Mouse (Mus musculus) midbrain, embryonic 12.5 days (tissue): ENCODE results near the gene Hsd17b10. TPM values are rescaled to one million over a fixed set of nuclear protein-coding genes. Genes with fewer than 3 reads are reported as not detected.

Experiments
- ATAC-seq: fragments of 200-750 bp; cut with Nextera tagmentation; 2 replicates; pipeline ENCODE4 v1.8.0; 2017; ENCODE audit warnings: low read depth, moderate TSS enrichment, moderate library complexity; ENCODE audit not compliant: low FRiP score
- H3K27ac ChIP-seq: fragments of 300-500 bp; sonication (generic); replicated peaks from 2 replicates; pipeline ENCODE4 v1.5.1; 2016; ENCODE audit warnings: mild to moderate bottlenecking
- H3K27me3 ChIP-seq: fragments of 300-500 bp; sonication (generic); 2 replicates; pipeline ENCODE4 v1.6.1; 2016; ENCODE audit warnings: mild to moderate bottlenecking
- H3K36me3 ChIP-seq: fragments of 300-500 bp; sonication (generic); 2 replicates; pipeline ENCODE4 v1.6.1; 2016
- H3K4me1 ChIP-seq: fragments of 300-500 bp; sonication (generic); 2 replicates; pipeline ENCODE4 v1.6.1; 2016
- H3K4me2 ChIP-seq: fragments of 300-500 bp; sonication (generic); replicated peaks from 2 replicates; pipeline ENCODE4 v1.6.1; 2016; ENCODE audit warnings: mild to moderate bottlenecking, moderate library complexity
- H3K4me3 ChIP-seq: fragments of 300-500 bp; sonication (generic); 2 replicates; pipeline ENCODE4 v1.5.1; 2016; ENCODE audit warnings: mild to moderate bottlenecking
- H3K9ac ChIP-seq: fragments of 300-500 bp; sonication (generic); replicated peaks from 2 replicates; pipeline ENCODE4 v1.6.1; 2016; ENCODE audit warnings: mild to moderate bottlenecking, moderate library complexity
- H3K9me3 ChIP-seq: fragments of 300-500 bp; sonication (generic); 2 replicates; pipeline ENCODE4 v1.6.1; 2016; ENCODE audit warnings: mild to moderate bottlenecking
- WGBS: fragments of 180-500 bp; shearing (Covaris S2); methylation state at CpG from one replicate; pipeline ENCODE4 v1.1.7; 2016; 5-methylcytosine and 5-hydroxymethylcytosine counted together
- polyA plus RNA-seq: library from polyadenylated mRNA; unstranded; fragments of >200 nt; fragmentation: Nextera tagmentation; extraction: Ambion mirVana; gene quantifications from 2 replicates; pipeline ENCODE4 v1.2.1, GENCODE M21; 2016

The Hsd17b10 gene
- polyA plus RNA-seq = 129 and 132 TPM in 2 replicates

DNA sequence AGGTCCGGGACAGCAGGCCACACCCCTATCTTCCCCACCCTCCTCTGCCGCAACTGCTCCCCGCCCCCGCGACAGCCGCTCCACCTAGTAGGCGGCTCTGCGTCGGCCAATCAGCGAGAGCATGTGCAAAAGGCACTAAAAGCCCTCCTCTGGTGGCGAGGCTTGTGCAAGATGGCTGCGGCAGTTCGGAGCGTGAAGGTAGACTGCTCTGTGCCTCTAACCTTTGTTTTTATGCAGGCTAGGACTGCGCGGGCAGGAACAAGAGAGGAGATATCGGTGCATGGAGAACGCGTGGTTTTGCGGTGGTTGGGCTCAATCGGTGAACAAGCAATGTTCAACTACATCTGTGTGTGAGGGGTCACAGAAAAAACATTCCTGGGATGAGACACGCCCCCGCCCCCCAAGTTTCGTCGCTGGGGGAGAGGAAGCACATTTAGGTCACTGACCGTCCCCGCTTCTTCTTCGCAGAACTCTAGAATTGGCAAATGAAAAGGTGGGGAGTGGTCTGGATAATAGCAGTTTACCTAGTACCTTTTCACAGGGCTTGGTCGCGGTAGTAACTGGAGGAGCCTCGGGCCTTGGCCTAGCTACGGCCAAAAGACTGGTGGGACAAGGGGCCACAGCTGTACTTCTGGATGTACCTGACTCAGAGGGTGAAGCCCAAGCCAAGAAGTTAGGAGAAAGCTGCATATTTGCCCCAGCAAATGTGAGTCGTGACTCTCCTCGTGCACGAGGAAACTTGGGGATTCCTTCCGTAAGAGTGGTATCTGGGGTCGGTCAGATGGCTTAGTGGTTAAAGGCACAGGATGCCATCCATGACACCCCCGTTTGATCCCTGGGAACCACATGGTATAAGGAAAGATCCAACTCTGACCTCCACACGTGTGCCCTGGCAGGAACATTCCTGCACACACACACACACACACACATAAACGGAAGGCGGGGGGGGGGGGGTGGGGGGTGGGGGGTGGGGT lies at the start of gene Hsd17b10:
Gene Hsd17b10 (plus strand): TSS at position 109 of the 974 bp plus-strand sequence.
- no peaks in the 10 kb centered on the region for H3K9me3 ChIP-seq
- H3K4me3 ChIP-seq = peak within 1 kb of the TSS; percentile 50
- peak within 1 kb of the TSS; percentile 61 for H3K4me2 ChIP-seq
- peaks cover 5% of the 10 kb centered on the region; the same call in 1 of the 2 replicates for H3K36me3 ChIP-seq
- no peaks in the 10 kb centered on the region for H3K4me1 ChIP-seq
- peak; percentile 98 for ATAC-seq
- H3K27ac ChIP-seq = peak within 1 kb of the TSS; percentile 25; the same call in 1 of the 2 replicates
- H3K27me3 ChIP-seq = peaks cover 91% of the 10 kb centered on the region
- H3K9ac ChIP-seq = peak within 1 kb of the TSS; percentile 53
- 23% methylated on average over 39 of the region's 41 CpGs for WGBS

DNA sequence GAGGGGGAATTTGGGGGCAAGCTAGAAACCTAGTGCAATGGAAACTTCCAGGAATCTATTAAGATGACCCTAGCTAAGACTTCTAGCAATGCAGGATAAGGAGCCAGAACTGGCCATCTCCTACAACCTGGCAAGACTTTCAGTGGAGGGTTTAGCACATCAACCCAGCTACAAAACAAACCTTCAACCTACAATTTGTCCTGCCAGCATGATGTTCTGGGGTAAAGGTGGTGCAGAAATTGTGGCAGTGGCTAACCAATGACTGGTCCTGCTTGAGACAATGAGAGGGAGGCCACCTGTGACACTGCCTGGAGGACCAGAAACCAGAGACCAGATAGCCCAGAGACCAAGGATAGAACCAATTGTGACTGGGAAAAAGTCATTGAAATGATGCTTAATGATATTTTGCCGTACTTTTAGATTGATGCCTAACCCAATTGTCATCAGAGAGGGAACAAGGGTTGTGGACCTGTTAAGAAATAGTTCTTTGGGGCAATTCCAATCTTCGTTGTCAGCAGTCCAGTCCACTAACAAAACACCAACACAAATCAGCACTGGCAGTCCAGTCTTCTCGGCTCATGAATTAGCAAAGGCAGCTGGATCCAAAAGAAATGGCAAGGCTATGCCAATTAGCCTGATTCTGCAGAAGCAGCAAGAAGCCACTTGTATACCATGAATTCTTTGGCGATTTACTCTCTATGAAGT lies 2.5 kb upstream of the Hsd17b10 start:
- Histone ChIP-seq H3K9ac (no peak overlapping the region), H3K27me3 (peaks cover 80% of the 10 kb centered on the region), H3K4me1 (no peaks in the 10 kb centered on the region), H3K9me3 (no peaks in the 10 kb centered on the region), H3K4me2 (no peak overlapping the region), H3K4me3 (no peak overlapping the region), H3K36me3 (0 out of 2 replicates have a peak, but pooled peaks cover 4% of the 10 kb centered on the region), H3K27ac (no peak overlapping the region)
- WGBS = 71% methylated on average over 4 of the region's 4 CpGs
- no peak for ATAC-seq

DNA sequence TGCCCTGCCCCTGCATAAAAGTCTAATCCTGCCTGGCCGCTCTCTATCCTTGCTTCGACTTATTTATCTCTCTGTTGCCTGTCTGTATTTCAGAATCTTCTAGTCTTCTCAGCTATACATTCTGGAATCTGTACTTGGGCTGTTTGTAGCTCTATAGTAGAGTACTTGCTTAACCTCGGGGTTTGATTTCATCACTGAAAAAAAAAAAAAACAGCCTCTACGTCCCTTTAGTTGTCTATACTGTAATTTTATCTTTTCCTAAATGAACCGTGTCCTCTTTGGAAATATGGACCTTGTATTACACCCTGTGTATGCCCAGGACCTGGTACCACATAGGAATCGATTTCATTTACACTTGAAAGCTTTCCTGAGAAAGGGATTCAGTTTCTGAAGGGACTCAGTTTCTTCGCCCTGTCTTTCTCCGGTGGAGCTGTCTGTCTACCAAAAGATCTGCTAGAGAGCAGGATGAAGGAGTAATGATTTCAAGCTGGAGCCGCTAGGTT lies 412 bp upstream of the Hsd17b10 start:
- peak; percentile 28; the same call in 1 of the 2 replicates for ATAC-seq

DNA sequence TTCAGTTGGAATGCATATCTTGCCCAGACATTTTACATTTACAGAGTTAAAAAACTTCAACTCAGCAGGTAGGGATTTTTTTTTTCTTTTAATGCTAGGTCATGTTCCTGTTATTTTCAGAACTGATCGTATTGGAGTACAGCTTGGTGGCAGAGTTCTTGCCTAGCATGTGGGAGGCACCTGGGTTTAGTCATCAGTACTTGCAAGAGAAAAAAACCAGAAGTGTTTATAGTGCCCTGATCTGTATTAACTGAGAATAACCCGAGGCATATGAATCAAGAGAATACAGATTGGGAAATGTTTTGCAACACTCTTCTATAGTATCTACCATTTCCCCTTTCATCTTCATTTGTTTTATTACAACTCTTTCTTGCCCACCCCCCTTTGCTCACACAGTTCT lies 1.2 kb downstream of the Hsd17b10 start:
- peaks cover 9% of the 10 kb centered on the region; the same call in 1 of the 2 replicates for H3K36me3 ChIP-seq
- H3K9ac ChIP-seq = no peak overlapping the region
- WGBS = 75% methylated on average over 2 of the region's 2 CpGs
- H3K27me3 ChIP-seq = peaks cover 91% of the 10 kb centered on the region
- H3K4me1 ChIP-seq = no peaks in the 10 kb centered on the region
- peak overlapping the region; percentile 61 for H3K4me2 ChIP-seq
- no peaks in the 10 kb centered on the region for H3K9me3 ChIP-seq
- H3K4me3 ChIP-seq = no peak overlapping the region
- no peak for ATAC-seq
- H3K27ac ChIP-seq = no peak overlapping the region

More for the DNA sequence above, 412 bp upstream of the Hsd17b10 start:
- Histone ChIP-seq H3K9me3 (no peaks in the 10 kb centered on the region), H3K4me2 (peak overlapping the region; percentile 61), H3K9ac (no peak overlapping the region), H3K27ac (no peak overlapping the region), H3K4me3 (peak overlapping the region; percentile 50), H3K4me1 (no peaks in the 10 kb centered on the region), H3K27me3 (peaks cover 87% of the 10 kb centered on the region), H3K36me3 (0 out of 2 replicates have a peak, but pooled peaks cover 4% of the 10 kb centered on the region)
- WGBS = 53% methylated on average over 9 of the region's 9 CpGs

DNA sequence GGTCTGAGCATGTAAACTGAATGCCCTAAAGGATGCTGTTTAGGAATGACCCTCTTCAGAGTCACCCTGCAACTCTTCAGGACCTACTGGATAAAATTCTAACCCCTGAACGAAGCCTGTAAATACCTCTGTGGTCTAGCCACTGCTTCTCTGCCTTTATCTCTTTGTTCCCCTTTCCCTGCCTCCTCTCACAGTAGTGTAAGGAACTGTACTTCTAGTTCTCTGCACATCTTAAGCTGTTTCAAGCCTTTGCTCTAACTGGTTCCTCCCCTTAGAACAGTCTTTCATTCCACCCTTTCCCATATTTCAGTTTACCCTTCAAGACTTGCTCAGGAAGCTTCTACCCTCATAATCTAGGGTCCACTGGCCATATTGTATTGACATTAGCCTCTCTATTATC lies 6.2 kb downstream of the Hsd17b10 start:
- Histone ChIP-seq H3K4me1 (no peaks in the 10 kb centered on the region), H3K27me3 (peaks cover 73% of the 10 kb centered on the region), H3K9ac (no peak overlapping the region), H3K36me3 (peaks cover 9% of the 10 kb centered on the region; the same call in 1 of the 2 replicates), H3K9me3 (no peaks in the 10 kb centered on the region), H3K4me3 (no peak overlapping the region), H3K27ac (no peak overlapping the region), H3K4me2 (no peak overlapping the region)
- 86% methylated on average over 1 of the region's 1 CpGs for WGBS
- ATAC-seq = no peak

DNA sequence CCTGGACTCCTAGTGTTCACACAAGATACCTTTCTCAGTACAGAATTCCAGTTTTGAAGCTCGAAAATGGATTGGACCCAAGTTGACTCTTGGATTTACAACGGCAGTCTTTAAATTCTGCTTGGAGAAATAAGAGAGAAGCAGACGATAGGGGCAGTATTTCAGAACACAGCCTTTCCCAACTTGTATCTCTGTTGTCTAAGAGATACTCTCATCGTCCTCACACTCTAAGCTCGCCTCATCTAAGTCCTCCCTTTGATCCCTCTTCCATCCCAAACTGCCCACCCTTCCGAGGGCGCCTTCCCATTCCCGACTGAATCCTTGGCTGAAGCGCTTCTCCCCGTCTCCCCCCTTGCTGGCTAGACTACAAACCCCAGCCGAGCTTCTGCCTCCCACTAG lies 14.1 kb downstream of the Hsd17b10 start:
- peak overlapping the region; percentile 51 for H3K4me2 ChIP-seq
- peak overlapping the region; percentile 80 for H3K27ac ChIP-seq
- peak overlapping the region; percentile 66 for H3K9ac ChIP-seq
- peaks cover 12% of the 10 kb centered on the region for H3K4me1 ChIP-seq
- H3K36me3 ChIP-seq = 0 out of 2 replicates have a peak, but pooled peaks cover 5% of the 10 kb centered on the region
- no peak for ATAC-seq
- H3K27me3 ChIP-seq = peaks cover 62% of the 10 kb centered on the region
- WGBS = 16% methylated on average over 11 of the region's 11 CpGs
- no peaks in the 10 kb centered on the region for H3K9me3 ChIP-seq
- peak overlapping the region; percentile 53 for H3K4me3 ChIP-seq

DNA sequence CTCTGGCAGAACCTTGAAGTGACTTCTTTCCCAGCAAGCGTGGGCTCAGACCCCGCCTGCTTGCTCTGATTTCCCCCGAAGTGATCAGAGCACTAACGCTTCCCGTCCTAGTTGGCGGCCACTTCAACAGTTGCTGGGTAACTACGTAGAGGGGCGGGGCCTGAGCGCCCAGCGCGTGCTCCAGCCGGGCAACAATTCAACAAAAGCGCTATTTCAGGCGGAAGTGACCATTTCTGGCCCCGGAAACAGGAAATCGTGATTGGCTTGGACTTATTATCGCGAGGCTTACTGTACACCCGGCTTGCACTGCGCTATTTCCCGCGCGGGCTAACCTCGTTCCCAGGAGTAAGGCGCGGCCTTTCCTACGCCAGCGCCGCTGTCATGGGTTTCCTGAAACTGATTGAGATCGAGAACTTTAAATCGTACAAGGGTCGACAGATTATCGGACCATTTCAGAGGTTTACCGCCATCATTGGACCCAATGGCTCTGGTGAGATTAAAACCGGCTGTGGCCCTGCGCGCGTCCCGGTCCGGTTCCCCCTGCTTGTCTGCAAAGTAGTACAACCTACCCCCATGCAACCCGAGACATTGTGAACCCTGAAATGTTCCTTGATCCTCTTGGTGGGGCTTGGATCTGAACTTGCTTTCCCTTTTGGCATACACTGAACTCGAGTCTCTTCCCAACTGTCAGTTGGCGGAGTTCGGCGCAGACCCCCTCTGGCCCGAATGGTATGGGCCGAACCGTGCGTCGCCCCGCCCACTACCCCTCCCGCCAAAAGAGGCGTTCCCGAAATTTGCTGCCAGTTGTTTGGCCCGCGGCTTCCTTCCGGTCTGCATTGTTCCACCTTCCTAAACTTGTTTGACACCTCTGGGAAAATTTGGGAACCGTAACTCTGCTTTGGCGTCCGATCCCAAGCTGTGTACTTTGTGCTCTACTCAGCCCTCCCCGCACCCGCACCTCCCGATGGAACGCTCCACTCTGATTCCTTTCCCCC lies 14.8 kb downstream of the Hsd17b10 start, which contains the start of the genes Ribc1 and Smc1a:
Gene Ribc1 (minus strand): TSS at position 145 of the 995 bp plus-strand sequence.
Gene Smc1a (plus strand): TSS at position 278 of the 995 bp plus-strand sequence.
- peak; percentile 98 for ATAC-seq
- Histone ChIP-seq H3K27ac (peak within 1 kb of the TSS; percentile 80), H3K4me3 (peak within 1 kb of the TSS; percentile 53), H3K4me2 (peak within 1 kb of the TSS; percentile 56), H3K4me1 (peaks cover 12% of the 10 kb centered on the region), H3K9ac (peak within 1 kb of the TSS; percentile 66), H3K27me3 (peaks cover 59% of the 10 kb centered on the region), H3K9me3 (no peaks in the 10 kb centered on the region), H3K36me3 (0 out of 2 replicates have a peak, but pooled peaks cover 5% of the 10 kb centered on the region)
- 23% methylated on average over 63 of the region's 64 CpGs for WGBS

DNA sequence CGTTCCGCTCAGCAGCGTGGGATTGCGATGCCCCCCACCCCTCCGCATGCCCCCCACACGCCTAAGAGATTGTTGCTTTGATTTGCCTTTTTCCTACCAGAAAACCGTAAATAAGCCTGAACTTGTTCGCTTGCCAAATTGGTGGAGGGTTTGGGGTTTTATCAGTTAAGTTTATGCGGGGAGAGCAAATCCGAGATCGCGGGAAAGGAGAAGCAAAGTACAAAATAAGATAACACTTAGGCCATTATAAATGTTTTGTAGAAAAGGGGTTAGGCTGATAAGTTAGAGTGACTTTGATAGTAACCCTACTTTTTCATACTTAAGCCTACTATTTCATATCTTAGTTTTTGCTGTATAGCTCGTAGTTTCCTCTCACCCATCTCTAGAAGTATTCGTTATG lies 15.5 kb downstream of the Hsd17b10 start:
- no peak for ATAC-seq
- H3K4me1 ChIP-seq = peaks cover 12% of the 10 kb centered on the region
- no peaks in the 10 kb centered on the region for H3K9me3 ChIP-seq
- whole genome bisulfite sequencing = 36% methylated on average over 14 of the region's 14 CpGs
- H3K4me3 ChIP-seq = peak overlapping the region; percentile 53
- H3K9ac ChIP-seq = peak overlapping the region; percentile 58
- peak overlapping the region; percentile 56 for H3K4me2 ChIP-seq
- 0 out of 2 replicates have a peak, but pooled peaks cover 5% of the 10 kb centered on the region for H3K36me3 ChIP-seq
- peaks cover 58% of the 10 kb centered on the region for H3K27me3 ChIP-seq
- 0 out of 2 replicates have a peak overlapping the region, but pooled peaks have one; percentile 79 for H3K27ac ChIP-seq

DNA sequence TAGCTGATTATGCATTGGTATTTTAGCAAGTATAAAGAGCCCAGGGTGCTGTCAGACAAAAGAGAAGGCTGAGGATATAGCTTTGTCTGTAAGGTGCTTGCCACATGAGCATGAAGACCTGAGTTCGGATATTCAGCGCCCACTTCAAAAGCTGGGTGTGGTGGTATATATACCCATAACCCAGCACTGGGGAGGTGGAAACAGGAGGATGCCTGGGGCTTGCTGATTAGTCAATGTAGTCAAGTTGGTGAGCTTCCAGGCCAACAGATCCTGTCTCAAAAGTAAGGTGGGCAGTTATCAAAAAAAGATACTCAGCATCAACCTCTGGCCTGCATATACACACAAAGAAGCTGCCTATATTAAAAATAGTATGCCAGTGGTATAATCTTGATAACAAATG lies 17.6 kb downstream of the Hsd17b10 start:
- H3K27me3 ChIP-seq = peaks cover 62% of the 10 kb centered on the region

DNA sequence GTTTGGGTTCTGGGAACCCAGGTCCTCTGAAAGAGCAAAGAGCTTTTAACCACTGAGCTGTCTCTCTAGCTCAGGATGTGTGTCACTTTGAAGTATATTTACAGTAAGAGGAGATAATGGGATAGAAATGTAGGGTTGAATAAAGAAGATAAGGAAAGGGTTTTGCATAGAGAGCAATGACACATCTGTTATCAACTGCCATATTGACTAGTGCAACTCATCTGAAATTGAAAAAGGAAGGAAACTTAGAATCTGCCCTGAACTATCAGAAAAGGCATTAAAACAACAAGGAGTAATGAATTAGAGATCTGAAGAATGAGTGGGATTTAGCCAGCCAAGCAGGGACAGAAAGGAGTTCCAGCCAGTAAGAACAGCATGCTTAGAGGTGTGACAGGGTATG lies 38.2 kb downstream of the Hsd17b10 start:
- Histone ChIP-seq H3K9ac (no peak overlapping the region), H3K27me3 (peaks cover 43% of the 10 kb centered on the region), H3K9me3 (no peaks in the 10 kb centered on the region), H3K4me2 (no peak overlapping the region), H3K36me3 (peaks cover 15% of the 10 kb centered on the region), H3K4me3 (no peak overlapping the region), H3K27ac (no peak overlapping the region), H3K4me1 (no peaks in the 10 kb centered on the region)
- no peak for ATAC-seq

More for the DNA sequence above, 17.6 kb downstream of the Hsd17b10 start:
- ATAC-seq = no peak
- H3K9me3 ChIP-seq = no peaks in the 10 kb centered on the region
- no peak overlapping the region for H3K9ac ChIP-seq
- WGBS = 83% methylated on average over 2 of the region's 2 CpGs
- no peak overlapping the region for H3K27ac ChIP-seq
- H3K4me3 ChIP-seq = no peak overlapping the region
- peaks cover 12% of the 10 kb centered on the region for H3K4me1 ChIP-seq
- H3K36me3 ChIP-seq = 0 out of 2 replicates have a peak, but pooled peaks cover 6% of the 10 kb centered on the region
- no peak overlapping the region for H3K4me2 ChIP-seq
